Mouse (Mus musculus) Muller cell, postnatal 12 days (primary cell): ENCODE results near the gene Hnrnpul1.
"Not testable (repeated sequence)": the region's sequence is repeated elsewhere in the genome, so short reads cannot be mapped to it uniquely, and the experiment has no call there.

Source experiments
- DNase-seq: peaks from one replicate; pipeline ENCODE4 v3.0.0-alpha.2; 2015; ENCODE audit errors: inconsistent ontology term

The Hnrnpul1 gene

DNA sequence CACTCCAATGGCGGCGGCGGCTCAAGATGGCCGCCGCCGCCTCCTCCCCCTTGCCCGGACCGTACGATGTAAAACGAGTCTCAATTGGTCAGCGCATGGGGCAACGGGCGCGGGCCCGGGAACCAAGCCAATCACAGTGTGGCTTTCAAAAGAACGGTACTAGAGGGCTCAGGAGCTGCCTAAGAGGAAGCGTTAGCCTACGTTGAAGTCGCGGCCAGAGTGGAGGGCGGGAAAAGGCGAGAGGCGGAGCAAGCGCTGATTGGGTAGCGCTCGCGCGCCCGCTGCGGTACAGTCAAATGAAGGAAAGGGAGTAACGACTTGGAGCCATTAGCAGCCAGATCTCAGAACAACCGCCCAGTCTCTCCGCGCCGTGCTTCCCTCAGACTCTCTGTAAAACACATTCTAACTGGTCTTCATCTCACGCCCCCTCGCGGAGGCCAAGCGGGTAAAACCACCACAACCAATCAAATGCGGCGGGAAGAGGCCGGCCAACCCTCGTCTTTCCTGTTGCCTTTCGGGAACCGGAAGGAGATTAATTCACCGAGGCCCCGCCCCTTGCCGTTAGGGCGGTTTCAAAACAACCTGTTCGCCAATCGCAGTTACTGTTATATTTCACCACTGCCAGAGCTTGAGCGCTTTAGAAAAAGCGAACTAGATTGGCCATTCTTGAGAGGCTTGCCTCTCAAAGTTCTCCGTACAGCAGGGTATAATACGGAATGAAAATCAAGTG is at the start of gene Hnrnpul1:
TSS of gene Hnrnpul1 (minus strand) at position 20 of the 730 bp plus-strand sequence.
- peak; percentile 99 for DNase-seq

DNA sequence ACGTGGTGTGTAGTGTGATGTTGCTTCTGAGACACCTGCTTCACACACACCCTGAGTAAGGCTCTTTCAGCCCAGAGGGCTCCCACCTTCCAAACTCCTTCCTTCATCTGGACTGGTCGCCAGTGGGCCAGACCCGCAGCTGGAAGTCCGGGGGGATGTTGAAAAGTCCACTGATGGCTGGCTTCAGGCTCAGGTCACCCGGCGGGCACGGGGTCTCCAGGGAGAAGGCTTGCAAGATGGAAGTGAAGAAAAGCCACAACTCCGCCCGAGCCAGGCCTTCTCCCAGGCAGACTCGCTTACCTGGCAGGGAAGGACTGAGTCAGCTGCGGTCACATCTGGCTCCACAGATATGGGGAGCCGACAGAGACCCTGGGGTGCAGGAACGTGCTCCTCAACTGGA is 48.9 kb upstream of the Hnrnpul1 start:
- DNase-seq = no peak

DNA sequence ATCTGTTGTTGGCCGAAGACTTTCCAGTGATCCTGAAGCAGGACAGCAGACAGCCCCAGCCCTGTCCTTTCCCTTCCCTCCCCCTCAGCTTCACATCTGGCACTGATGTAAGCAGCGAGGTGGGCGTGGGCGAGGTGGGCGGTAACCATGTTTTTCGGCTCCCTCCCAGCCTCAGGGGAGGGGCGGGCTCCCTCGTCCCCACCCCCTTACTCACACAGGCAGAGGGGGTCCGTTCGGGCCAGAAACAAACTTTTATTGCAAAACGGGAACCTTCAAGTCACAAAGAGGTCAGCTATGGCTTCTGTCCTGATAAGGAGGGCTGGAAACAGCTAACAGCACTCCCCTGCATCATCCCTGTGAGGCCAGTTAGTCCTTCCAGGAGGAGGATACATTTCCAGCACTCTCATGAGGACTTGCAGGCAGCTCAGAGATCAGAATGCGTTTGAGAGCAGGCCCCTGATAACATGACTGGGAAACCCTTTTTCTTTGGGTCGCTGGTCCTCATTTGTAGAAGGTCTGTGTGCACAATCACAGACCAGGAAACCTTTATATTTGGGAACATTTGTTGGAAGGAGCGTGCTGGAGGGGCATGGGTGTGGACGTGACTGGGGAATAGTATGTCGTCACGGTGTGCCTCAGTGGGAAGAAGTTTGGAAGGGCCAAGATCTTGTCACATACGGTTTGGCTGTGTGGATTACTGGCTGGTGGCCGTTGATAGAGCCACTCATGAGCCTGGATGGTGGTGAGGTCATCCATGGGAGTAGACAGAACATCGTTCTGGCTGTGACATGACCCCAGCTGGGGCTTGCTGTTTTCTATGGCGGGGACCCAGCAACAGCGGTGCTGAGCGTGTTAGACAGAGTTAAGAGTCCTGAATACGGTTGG is 47.9 kb upstream of the Hnrnpul1 start:
- peak; percentile 43 for DNase-seq

DNA sequence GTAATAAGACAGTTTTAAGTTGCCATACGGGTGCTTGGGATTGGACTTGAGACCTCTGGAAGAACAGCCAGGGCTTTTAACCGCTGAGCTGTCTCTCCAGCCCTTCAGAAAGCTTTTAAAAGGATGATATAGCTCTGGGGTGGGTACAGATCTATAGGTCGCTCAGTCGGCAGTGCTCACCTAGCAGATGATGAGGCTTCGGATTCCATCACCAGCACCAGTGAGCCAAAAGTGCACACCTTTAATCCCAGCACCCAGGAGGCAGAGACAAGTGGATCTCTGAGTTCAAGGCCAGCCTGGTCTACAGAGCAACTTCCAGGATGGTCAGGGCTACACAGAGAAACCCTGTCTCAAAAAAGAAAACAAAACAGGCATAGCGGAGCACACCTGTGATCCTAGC is 46.5 kb upstream of the Hnrnpul1 start:
- no peak for DNase-seq

DNA sequence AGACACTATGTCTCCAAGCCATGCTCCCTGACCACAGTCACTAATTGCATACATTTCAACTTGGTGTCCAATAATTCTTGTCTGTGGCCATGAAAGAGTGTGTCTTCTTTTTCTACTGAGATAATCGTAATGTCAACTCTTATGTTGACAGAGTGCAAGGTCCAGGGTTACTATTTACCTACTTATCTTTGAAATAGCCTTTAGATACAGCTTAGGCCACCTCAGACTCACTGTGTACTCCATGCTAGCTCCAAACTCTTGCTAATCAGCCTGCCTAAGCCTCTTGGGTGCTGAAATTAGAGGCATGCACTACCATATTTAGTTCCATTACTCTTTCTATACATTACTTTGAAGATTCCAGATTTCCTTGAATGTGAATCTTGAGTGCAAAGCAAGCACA is 44.8 kb upstream of the Hnrnpul1 start:
- DNase-seq = no peak

DNA sequence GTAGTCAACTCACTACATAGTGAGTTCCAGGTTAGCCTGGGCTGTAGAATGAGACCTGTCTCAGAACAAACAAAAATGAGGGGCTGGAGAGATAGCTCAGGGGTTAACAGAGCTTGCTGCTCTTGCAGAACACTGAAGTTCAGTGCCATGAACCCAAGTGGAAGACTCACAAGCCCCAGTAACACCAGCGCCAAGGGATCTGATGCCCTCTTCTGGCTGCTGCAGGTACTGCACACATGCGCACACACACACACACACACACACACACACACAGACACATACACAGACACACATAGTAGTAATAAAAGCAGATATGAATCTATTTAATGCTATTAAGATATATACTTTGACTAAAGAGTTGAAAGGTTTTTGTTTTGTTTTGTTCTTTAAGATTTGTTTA is 44.0 kb upstream of the Hnrnpul1 start:
- DNase-seq = no peak

DNA sequence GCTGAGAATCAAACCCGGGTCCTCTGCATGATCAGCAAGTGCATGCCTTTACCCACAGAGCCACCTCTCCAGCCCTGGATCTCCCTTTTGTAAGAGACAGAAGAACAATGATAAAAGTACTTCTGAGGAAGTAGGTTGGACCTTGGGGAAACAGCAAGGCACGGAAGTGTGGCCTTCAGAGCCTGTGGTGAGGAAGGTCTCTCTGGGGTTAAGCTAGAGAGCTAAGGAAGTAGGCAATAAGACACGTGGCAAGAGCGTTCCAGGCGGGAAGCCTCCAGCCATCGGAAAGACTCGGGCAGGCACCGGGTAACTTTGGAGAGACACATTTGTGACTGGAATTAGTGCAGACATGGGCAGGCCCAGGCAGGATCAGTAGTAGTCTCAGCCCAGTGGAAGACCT is 40.2 kb upstream of the Hnrnpul1 start:
- no peak for DNase-seq

DNA sequence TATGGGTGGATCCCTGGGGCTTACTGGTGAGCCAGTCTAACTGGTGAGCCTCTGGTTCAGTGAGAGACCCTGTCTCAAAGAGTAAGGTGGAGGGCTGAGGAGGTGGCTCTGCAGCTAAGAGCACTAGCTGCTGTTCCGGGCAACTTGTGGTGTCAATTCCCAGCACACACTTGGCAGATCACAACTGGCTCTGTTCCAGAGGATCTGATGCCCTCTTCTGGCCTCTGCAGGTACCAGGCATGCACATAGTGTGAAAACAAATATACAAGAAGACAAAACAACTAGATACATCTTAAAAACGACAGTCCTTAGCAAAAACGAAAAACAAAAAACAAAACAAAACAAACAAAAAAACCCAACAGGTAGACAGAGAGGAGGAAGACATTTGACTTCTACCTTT is 39.1 kb upstream of the Hnrnpul1 start:
- DNase-seq = no peak

DNA sequence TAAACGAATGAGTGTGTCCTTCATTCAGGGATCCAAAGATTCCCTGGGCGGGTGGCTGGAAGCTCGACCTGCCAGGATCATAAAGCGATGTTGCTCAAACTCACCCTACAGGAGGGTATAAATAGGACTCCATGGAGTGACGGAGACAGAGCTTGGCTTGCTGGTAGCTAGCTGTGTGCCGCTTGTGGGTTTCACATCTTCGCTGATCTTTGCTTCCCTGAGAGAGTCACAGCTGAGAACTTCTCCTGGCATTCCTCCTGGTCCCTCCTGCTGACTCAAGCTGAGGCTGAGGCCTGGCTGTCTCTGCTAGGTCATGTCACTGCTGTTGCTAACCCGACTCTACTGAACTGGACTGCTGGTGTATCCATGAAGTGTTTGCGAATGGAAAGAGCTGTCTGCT is 38.4 kb upstream of the Hnrnpul1 start:
- not testable (repeated sequence) for DNase-seq

DNA sequence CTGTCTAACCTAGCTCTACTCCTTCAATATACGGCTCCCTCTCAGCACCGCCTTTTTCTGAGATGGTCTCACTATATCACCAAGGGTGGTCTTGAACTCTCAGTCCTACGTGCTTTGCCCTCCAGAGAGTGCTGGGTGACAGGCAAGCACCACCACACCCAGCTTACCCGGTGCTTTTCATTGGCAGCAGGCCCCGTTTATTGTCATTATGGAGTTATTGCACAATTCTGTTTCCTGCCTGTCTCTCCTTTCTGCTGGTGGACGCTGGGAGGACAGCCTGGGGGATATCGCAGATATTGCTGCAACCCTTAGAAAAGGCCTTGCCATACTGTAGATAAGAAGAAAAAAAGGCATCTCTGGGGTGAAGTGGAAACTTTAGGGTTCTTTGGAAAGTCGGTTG is 36.1 kb upstream of the Hnrnpul1 start:
- DNase-seq = no peak

DNA sequence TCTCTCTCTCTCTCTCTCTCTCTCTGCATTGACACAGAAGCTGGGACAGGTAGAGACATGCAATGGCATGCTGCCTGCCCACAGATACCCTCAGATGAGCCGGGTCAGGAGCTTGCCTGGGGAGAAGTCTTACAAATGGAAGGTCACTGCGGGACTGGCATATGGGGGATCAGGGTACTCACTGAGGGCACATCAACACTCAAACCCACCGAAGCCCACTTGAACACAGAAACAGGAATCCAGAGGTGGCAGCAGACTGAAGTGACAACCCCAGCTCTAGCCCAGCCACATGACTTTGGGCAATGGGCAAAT is 34.5 kb upstream of the Hnrnpul1 start:
- peak; percentile 36 for DNase-seq

DNA sequence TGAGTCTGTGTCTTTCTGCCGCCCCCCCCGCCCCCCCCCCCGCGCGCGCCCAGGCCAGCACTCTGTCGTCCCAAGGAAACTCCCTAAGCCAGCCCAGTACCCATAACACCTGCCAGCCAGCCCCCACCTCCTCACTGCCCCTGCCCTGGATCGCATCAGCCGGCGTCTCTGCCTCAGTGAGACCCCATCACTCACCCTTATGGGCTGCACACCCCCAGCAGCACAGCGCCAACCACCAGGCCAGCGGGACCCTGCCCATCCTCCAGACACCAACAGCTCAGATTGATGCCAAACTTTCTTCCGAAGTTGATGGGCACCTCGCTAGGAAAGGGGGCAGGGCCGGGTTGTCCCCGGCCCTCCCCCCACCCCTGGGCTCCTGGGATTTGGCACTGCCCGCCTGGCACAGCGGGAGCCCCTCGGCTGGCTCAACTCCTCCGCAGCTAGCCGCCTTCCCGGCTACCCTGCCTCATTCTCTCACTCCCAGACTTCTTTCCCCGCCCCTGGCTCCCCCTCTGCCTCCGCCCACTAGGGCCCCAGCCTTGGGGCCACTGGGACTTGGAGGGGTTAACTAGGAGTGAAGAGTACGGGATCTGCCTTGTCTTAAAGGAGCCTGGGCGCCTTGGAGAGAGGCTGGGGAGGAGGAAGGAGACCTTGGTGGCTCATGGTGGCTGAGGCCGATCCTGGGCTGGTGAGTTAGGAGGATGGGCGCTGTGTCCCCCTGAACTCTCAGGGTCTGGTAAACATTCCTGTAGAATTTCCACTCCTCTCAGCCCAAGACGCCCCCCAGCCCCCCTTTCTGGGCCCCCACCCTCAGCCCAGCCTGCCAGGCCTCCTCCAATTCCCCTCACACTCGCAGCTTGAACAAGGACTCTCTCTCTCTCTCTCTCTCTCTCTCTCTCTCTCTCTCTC is 33.9 kb upstream of the Hnrnpul1 start, which contains the start of gene Axl:
TSS of gene Axl (minus strand) at position 486 of the 909 bp plus-strand sequence.
- peak; percentile 96 for DNase-seq

DNA sequence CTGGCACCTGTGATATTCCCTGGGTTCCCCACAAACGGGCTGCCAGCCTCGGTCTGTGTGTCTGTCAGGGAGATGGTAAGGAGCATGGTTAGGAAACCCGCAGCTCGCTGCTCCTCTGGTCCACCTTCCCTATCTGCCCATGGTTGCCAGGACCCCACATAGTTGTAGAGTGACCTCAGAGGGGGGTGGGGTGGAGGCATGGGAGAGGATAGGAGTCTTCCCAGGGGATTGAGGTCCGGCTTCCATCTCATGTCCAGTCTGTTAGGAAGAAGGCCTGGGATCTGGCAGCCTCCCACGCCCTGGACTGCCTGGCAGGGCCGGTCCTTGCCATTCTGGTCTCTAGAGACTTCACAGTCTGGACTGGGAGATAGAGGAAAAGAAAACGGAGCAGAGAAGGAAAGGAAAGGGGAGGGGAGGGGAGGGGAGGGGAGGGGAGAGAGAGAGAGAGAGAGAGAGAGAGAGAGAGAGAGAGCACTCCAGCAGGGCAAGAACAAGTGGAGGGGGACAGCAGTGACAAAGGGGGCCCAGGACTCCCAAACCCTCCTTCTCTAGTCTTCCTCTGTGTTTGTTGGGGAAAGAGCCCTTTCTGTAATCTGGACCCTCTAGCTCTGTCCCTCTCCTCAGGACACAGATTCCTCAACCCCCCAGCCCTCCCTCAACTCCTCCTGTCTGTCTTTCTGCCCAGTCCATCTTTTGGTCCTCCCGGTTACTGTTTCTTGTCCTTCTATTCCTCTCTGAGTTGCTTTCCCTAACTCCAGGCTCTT is 33.1 kb upstream of the Hnrnpul1 start:
- peak; percentile 86 for DNase-seq

DNA sequence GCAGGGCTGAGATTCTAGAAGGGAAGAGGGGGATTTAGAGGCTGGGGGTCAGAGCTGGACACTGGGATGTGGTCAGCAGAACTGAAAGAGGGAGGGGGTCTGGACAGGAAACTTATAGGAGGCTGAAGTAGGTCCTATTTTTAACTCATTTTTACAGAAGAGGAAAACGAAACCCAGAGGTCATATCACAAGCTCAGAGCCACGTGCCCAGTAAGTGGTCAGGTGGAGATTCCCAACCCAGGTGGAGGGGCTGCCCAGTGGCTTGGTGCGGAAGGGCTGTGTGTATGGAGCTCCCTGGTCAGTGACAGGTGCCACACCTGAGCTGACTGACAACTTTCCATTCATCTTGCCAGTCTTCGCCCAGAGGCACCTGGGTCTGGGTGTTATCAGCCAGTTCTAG is 32.4 kb upstream of the Hnrnpul1 start:
- DNase-seq = no peak

DNA sequence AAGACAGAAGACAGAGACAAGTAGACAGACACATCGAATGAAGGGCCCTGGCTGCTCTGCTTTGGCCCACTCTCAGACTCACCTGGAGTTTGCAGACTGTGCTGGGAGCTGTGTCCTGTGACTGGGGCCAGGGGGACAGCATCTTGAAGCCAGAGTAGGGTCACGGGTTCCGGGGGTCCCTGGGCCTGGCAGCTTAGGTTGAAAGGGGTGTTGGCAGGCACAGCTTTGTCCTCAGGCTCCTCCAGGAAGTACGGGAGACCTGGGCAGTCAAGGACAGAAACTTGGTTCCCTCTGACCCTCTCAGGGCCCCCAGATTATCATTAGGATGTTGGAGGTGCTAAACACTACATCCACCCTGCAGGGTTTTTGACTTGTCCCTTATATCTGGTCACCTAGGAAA is 31.2 kb upstream of the Hnrnpul1 start:
- DNase-seq = no peak

DNA sequence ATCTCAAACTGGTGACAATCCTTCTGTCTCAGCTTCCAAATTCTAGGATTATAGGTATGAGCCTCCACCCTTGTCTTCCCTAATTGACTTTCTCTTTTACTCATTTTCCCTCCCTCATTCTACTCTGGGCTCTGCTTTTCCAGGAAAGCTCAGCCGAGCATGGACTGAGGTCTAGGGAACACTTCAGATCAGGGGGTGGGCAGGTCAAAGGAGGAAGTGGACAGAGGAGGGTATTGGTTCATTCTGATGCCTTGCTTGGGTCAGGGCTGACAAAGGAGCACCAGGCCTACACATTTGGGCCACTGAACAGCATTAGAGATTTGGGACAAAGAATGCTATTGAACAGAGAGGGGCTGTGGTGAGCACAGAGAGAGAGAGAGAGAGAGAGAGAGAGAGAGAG is 30.3 kb upstream of the Hnrnpul1 start:
- DNase-seq = peak; percentile 70

DNA sequence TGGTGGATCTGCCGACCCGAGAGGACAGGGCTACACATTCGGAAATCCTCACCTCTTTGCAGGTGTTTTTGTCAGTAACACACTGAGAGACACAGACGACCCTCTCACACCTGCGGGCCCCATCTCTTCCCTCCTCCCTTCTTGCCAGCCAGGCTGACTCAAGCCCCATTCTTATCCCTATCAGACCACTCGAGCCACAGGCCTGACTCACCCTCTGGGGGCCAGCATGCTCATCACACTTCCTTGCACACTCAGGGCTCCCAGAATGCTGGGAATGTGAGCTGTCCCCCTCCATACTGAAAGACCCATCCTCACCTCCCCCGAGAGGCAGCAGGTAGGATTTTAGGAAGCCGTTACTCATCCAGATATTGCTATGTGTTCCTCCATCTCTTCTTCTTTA is 29.2 kb upstream of the Hnrnpul1 start:
- DNase-seq = peak; percentile 82

DNA sequence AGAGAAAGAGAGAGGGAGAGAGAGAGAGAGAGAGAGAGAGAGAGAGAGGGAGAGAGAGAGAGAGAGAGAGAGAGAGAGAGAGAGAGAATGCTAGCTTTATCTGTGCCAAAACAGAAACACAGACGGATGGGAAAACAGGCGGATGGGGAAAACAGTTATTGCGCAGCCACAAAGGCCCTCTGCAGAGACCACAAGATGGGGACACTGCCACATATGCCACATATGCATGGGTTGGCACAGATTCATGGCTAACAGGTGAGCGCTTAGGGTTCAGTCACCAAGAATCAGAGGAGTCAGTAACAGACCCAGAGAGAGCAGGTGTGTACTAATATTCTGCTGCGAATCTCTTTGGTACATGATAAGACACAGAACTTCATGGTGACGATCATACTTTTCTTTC is 28.2 kb upstream of the Hnrnpul1 start:
- no peak for DNase-seq

DNA sequence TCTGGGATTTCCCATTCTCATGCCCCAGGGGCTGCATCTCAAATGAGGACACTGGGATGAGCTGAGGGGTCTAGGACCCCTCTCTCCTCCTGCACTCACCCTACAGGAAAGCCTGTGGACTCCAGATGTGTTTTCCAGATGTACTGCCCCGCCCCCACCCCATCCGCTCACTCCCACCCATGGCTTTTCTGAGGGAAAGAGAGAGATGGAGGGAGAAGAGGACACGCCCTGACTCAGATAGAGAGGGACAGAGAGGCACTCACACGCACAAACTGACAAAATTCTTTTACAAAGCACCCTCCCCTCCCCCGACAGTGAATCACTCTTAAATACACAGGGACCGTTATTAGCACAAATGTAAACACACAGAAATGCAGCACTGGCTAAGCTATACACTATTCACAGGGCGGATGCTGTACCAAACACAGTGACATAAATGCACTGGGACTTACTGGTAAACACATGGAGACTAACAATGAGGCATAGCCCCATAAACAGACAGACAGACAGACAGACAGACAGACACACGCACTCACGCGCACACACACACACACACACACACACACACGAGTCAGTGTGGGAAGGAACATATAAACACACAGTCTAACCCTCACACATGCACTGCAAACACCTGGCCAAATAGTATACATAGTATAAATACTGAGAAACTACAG is 27.5 kb upstream of the Hnrnpul1 start:
- DNase-seq = peak; percentile 89

DNA sequence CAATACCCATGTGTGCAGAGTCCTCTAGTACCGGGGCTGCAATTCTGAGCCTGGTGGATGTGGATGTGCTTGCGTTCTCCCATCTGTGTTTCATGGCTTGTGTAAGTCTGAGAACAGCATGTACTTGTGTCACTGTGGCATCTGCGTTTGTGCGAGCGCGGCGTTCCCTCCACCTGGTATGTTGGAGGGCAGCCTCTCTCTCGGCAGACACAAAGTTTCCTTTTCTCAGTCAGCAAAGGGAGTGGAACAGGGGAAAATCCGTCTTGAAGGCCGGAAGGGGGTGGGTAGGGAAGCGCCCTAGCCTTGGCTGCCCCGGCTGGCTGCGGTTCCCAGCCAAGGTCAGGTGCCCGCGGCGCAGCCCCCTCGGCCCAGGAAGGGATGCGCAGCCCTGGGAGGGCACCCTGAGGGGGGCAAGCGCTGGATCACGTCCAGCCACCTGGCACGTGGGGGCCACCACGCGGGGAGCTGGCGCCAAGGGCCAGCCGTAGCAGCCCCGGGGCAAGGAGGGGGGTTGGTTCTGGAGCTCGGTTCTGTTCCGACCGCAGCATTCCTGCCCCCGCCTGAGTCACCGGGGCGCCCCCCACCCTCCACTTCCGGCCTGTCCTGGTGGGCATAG is 26.9 kb upstream of the Hnrnpul1 start:
- DNase-seq = peak; percentile 91
